Comparison of ENCODE assay signal across 12 mouse cellular contexts in genomic region chr4:106429106-106429505, GRCm38 (mm10). TPM values are rescaled to one million over a fixed set of nuclear protein-coding genes. Genes with fewer than 3 reads are reported as not detected.
"Had no signal": no experiment of that assay in that cellular context is flagged by ENCODE, and none has a peak within 500 bp of the region (broad histone marks: within the 10 kb centered on the region; RNA-seq: fewer than 3 reads in every experiment).

No protein-coding gene starts in this region.

- DNase-seq: kidney, postnatal 10 days; kidney, postnatal 4 days; lung, postnatal 14 days; midbrain, embryonic 14.5 days; retina, postnatal 1 day; thymus, postnatal 4 days had no signal

- ATAC-seq: liver, embryonic 12.5 days had no signal

- H3K9ac ChIP-seq: liver, embryonic 12.5 days; lung, embryonic 15.5 days; neural tube, embryonic 12.5 days had no signal

- H3K4me3 ChIP-seq: left cerebral cortex, adult 2 months; limb, embryonic 10.5 days; liver, embryonic 12.5 days; lung, embryonic 15.5 days; neural tube, embryonic 12.5 days had no signal

- H3K4me2 ChIP-seq: liver, embryonic 12.5 days; lung, embryonic 15.5 days; neural tube, embryonic 12.5 days had no signal

- H3K9me3 ChIP-seq: limb, embryonic 10.5 days; liver, embryonic 12.5 days; lung, embryonic 15.5 days; neural tube, embryonic 12.5 days had no signal

- H3K27ac ChIP-seq: left cerebral cortex, adult 2 months; limb, embryonic 10.5 days; liver, embryonic 12.5 days; lung, embryonic 15.5 days; neural tube, embryonic 12.5 days had no signal

- H3K4me1 ChIP-seq: limb, embryonic 10.5 days; liver, embryonic 12.5 days; lung, embryonic 15.5 days; neural tube, embryonic 12.5 days had no signal

- H3K27me3 ChIP-seq: liver, embryonic 12.5 days; lung, embryonic 15.5 days; neural tube, embryonic 12.5 days had no signal

RNA-seq across cellular contexts. Expression of gene Pcsk9, which starts 35.0 kb away (rescaled TPM):
- total RNA-seq: monocyte, adult 5-6 weeks had no signal
